Mouse (Mus musculus): ENCODE data around the gene Foxn3. TPM values are rescaled to one million over a fixed set of nuclear protein-coding genes. Genes with fewer than 3 reads are reported as not detected.

Gene Foxn3
- polyA plus RNA-seq, 1 experiment, result 35.7 TPM

GRCm38 (mm10) chr12:99392944-99393866 lies 170.2 kb downstream of the Foxn3 start:
- peak; percentile 96 for DNase-seq (ENCODE audit: low read depth)
- TF ChIP-seq CTCF (IDR thresholded peaks at IDR 0.05; ENCODE audit: borderline replicate concordance, extremely low read depth, insufficient read depth, insufficient read length), result peak; percentile 34; the same call in 1 of the 2 replicates
- peak; percentile 64; the same call in 1 of the 2 replicates for TF ChIP-seq POLR2A (IDR thresholded peaks at IDR 0.05; ENCODE audit: borderline replicate concordance, extremely low read depth, insufficient read depth, insufficient read length, poor library complexity, severe bottlenecking)

- no peak for TF ChIP-seq CTCF (IDR thresholded peaks at IDR 0.05; ENCODE audit: borderline replicate concordance, extremely low read depth, insufficient read depth, insufficient read length)
Measured at GRCm38 (mm10) chr12:99391942-99392880, 171.2 kb downstream of the Foxn3 start.

GRCm38 (mm10) chr12:99390429-99390828 lies 173.0 kb downstream of the Foxn3 start:
- DNase-seq (ENCODE audit: low read depth), result no peak
- TF ChIP-seq POLR2A (IDR thresholded peaks at IDR 0.05; ENCODE audit: borderline replicate concordance, extremely low read depth, insufficient read depth, insufficient read length, poor library complexity, severe bottlenecking), result no peak
- TF ChIP-seq CTCF (IDR thresholded peaks at IDR 0.05; ENCODE audit: borderline replicate concordance, extremely low read depth, insufficient read depth, insufficient read length), result no peak

More at GRCm38 (mm10) chr12:99391942-99392880, 171.2 kb downstream of the Foxn3 start:
- DNase-seq (ENCODE audit: low read depth), result peak; percentile 99

GRCm38 (mm10) chr12:99389244-99389643 lies 174.1 kb downstream of the Foxn3 start:
- TF ChIP-seq CTCF (IDR thresholded peaks at IDR 0.05; ENCODE audit: borderline replicate concordance, extremely low read depth, insufficient read depth, insufficient read length), result no peak
- TF ChIP-seq POLR2A (IDR thresholded peaks at IDR 0.05; ENCODE audit: borderline replicate concordance, extremely low read depth, insufficient read depth, insufficient read length, poor library complexity, severe bottlenecking), result no peak
- DNase-seq (ENCODE audit: low read depth), result no peak

GRCm38 (mm10) chr12:99385897-99386834 lies 177.2 kb downstream of the Foxn3 start:
- TF ChIP-seq POLR2A (IDR thresholded peaks at IDR 0.05; ENCODE audit: borderline replicate concordance, extremely low read depth, insufficient read depth, insufficient read length, poor library complexity, severe bottlenecking) (no peak), CTCF (IDR thresholded peaks at IDR 0.05; ENCODE audit: borderline replicate concordance, extremely low read depth, insufficient read depth, insufficient read length) (no peak)
- DNase-seq (ENCODE audit: low read depth), result peak; percentile 31

- no peak for DNase-seq (ENCODE audit: low read depth)
- TF ChIP-seq CTCF (IDR thresholded peaks at IDR 0.05; ENCODE audit: borderline replicate concordance, extremely low read depth, insufficient read depth, insufficient read length) (no peak), POLR2A (IDR thresholded peaks at IDR 0.05; ENCODE audit: borderline replicate concordance, extremely low read depth, insufficient read depth, insufficient read length, poor library complexity, severe bottlenecking) (no peak)
Measured at GRCm38 (mm10) chr12:99385073-99385472, 178.3 kb downstream of the Foxn3 start.

- TF ChIP-seq POLR2A (IDR thresholded peaks at IDR 0.05; ENCODE audit: borderline replicate concordance, extremely low read depth, insufficient read depth, insufficient read length, poor library complexity, severe bottlenecking) (no peak), CTCF (IDR thresholded peaks at IDR 0.05; ENCODE audit: borderline replicate concordance, extremely low read depth, insufficient read depth, insufficient read length) (no peak)
- no peak for DNase-seq (ENCODE audit: low read depth)
Measured at GRCm38 (mm10) chr12:99381317-99381716, 182.1 kb downstream of the Foxn3 start.

- DNase-seq (ENCODE audit: low read depth), result no peak
- TF ChIP-seq POLR2A (IDR thresholded peaks at IDR 0.05; ENCODE audit: borderline replicate concordance, extremely low read depth, insufficient read depth, insufficient read length, poor library complexity, severe bottlenecking), result no peak
- no peak for TF ChIP-seq CTCF (IDR thresholded peaks at IDR 0.05; ENCODE audit: borderline replicate concordance, extremely low read depth, insufficient read depth, insufficient read length)
Measured at GRCm38 (mm10) chr12:99380855-99381262, 182.5 kb downstream of the Foxn3 start.

GRCm38 (mm10) chr12:99380124-99380523 lies 183.3 kb downstream of the Foxn3 start:
- peak; percentile 65 for DNase-seq (ENCODE audit: low read depth)
- TF ChIP-seq CTCF (IDR thresholded peaks at IDR 0.05; ENCODE audit: borderline replicate concordance, extremely low read depth, insufficient read depth, insufficient read length), result no peak
- no peak for TF ChIP-seq POLR2A (IDR thresholded peaks at IDR 0.05; ENCODE audit: borderline replicate concordance, extremely low read depth, insufficient read depth, insufficient read length, poor library complexity, severe bottlenecking)

- TF ChIP-seq CTCF (IDR thresholded peaks at IDR 0.05; ENCODE audit: borderline replicate concordance, extremely low read depth, insufficient read depth, insufficient read length), result no peak
- TF ChIP-seq POLR2A (IDR thresholded peaks at IDR 0.05; ENCODE audit: borderline replicate concordance, extremely low read depth, insufficient read depth, insufficient read length, poor library complexity, severe bottlenecking), result no peak
Measured at GRCm38 (mm10) chr12:99378284-99378683, 185.1 kb downstream of the Foxn3 start.

More at GRCm38 (mm10) chr12:99378284-99378683, 185.1 kb downstream of the Foxn3 start:
- DNase-seq (ENCODE audit: low read depth), result no peak
